14 mouse cellular contexts compared by ENCODE assay signal in genomic region chr10:99085240-99085587, GRCm38 (mm10). TPM values are rescaled to one million over a fixed set of nuclear protein-coding genes. Genes with fewer than 3 reads are reported as not detected.
DNase-seq lines count a peak whose midpoint lies in the region; ATAC-seq and TF ChIP-seq lines count a peak whose summit lies in the region.
"Had no signal": no experiment of that assay in that cellular context is flagged by ENCODE, and none has a peak within 500 bp of the region (broad histone marks: within the 10 kb centered on the region; RNA-seq: fewer than 3 reads in every experiment).

No protein-coding gene starts in this region.

- no peaks in the 10 kb centered on the region for H3K9me3 ChIP-seq in heart, embryonic 16.5 days (replicated peaks; ENCODE audit: control insufficient read depth, low read length)
- no peaks in the 10 kb centered on the region for H3K9me3 ChIP-seq in neural tube, embryonic 11.5 days (ENCODE audit: control insufficient read depth, low read length)
- H3K9me3 ChIP-seq in hindbrain, embryonic 15.5 days, result no peaks in the 10 kb centered on the region
- H3K9me3 ChIP-seq in stomach, embryonic 15.5 days, result no peaks in the 10 kb centered on the region
- H3K9me3 ChIP-seq: liver, embryonic 15.5 days had no signal

- no peak overlapping the region for H3K4me3 ChIP-seq in heart, embryonic 16.5 days (ENCODE audit: low read length)
- no peak overlapping the region for H3K4me3 ChIP-seq in neural tube, embryonic 11.5 days (ENCODE audit: low read depth, low read length)
- no peak overlapping the region for H3K4me3 ChIP-seq in hindbrain, embryonic 15.5 days
- H3K4me3 ChIP-seq in stomach, embryonic 15.5 days (replicated peaks), result no peak overlapping the region
- H3K4me3 ChIP-seq in lung, adult 2 months (replicated peaks; ENCODE audit: extremely low read depth, low read depth, low read length), result no peak overlapping the region
- H3K4me3 ChIP-seq: left cerebral cortex, adult 2 months; liver, embryonic 15.5 days had no signal

- TF ChIP-seq CTCF in lung, adult 2 months (IDR thresholded peaks at IDR 0.05; ENCODE audit: insufficient read depth, low read length), result no peak

- H3K27ac ChIP-seq in heart, embryonic 16.5 days (ENCODE audit: low read length), result no peak overlapping the region
- H3K27ac ChIP-seq in neural tube, embryonic 11.5 days (ENCODE audit: low read depth, low read length), result no peak overlapping the region
- H3K27ac ChIP-seq in hindbrain, embryonic 15.5 days (replicated peaks), result no peak overlapping the region
- H3K27ac ChIP-seq in stomach, embryonic 15.5 days, result no peak overlapping the region
- H3K27ac ChIP-seq: left cerebral cortex, adult 2 months; liver, embryonic 15.5 days had no signal

- peaks cover 11% of the 10 kb centered on the region for H3K4me1 ChIP-seq in heart, embryonic 16.5 days (ENCODE audit: control insufficient read depth, insufficient read depth, low read length)
- H3K4me1 ChIP-seq in neural tube, embryonic 11.5 days (ENCODE audit: control insufficient read depth, insufficient read depth, low read length), result no peaks in the 10 kb centered on the region
- peaks cover 3% of the 10 kb centered on the region; the same call in 1 of the 2 replicates for H3K4me1 ChIP-seq in hindbrain, embryonic 15.5 days (replicated peaks)
- no peaks in the 10 kb centered on the region for H3K4me1 ChIP-seq in stomach, embryonic 15.5 days
- no peaks in the 10 kb centered on the region for H3K4me1 ChIP-seq in lung, adult 2 months (ENCODE audit: control insufficient read depth, insufficient read depth, low read length)
- H3K4me1 ChIP-seq: liver, embryonic 15.5 days had no signal

- no peak for DNase-seq in heart, adult 9 months (ENCODE audit: low spot score in 2 of 2)
- peak; percentile 15 for DNase-seq in neural tube, embryonic 11.5 days (ENCODE audit: low spot score)
- no peak for DNase-seq in neural tube, embryonic 10.5 days (ENCODE audit: extremely low spot score, low spot score)
- no peak for DNase-seq in layer of hippocampus, postnatal 36 days
- no peak for DNase-seq in lung, adult 2 months

- no peaks in the 10 kb centered on the region for H3K27me3 ChIP-seq in heart, embryonic 16.5 days (ENCODE audit: control insufficient read depth, insufficient read depth, low read length)
- H3K27me3 ChIP-seq in neural tube, embryonic 11.5 days (ENCODE audit: control insufficient read depth, insufficient read depth, low read length), result no peaks in the 10 kb centered on the region
- no peaks in the 10 kb centered on the region for H3K27me3 ChIP-seq in hindbrain, embryonic 15.5 days
- no peaks in the 10 kb centered on the region for H3K27me3 ChIP-seq in stomach, embryonic 15.5 days (replicated peaks)
- H3K27me3 ChIP-seq: Patski had no signal

- 48% methylated on average over 6 of the region's 6 CpGs for WGBS in heart, embryonic 16.5 days
- WGBS in neural tube, embryonic 11.5 days, result 69% methylated on average over 6 of the region's 6 CpGs
- 60% methylated on average over 6 of the region's 6 CpGs for WGBS in hindbrain, embryonic 15.5 days
- WGBS in stomach, embryonic 15.5 days, result 59% methylated on average over 6 of the region's 6 CpGs
- WGBS in lung, adult 2 months, result 54% methylated on average over 6 of the region's 6 CpGs

- no peaks in the 10 kb centered on the region for H3K36me3 ChIP-seq in heart, embryonic 16.5 days (ENCODE audit: control insufficient read depth, insufficient read depth)
- no peaks in the 10 kb centered on the region for H3K36me3 ChIP-seq in neural tube, embryonic 11.5 days (ENCODE audit: control insufficient read depth, insufficient read depth, low read length)
- no peaks in the 10 kb centered on the region for H3K36me3 ChIP-seq in hindbrain, embryonic 15.5 days
- no peaks in the 10 kb centered on the region for H3K36me3 ChIP-seq in stomach, embryonic 15.5 days
- H3K36me3 ChIP-seq: liver, embryonic 15.5 days had no signal

- TF ChIP-seq POLR2A in lung, adult 2 months (IDR thresholded peaks at IDR 0.05; ENCODE audit: borderline replicate concordance, extremely low read depth, low read depth, low read length), result no peak

- no peak overlapping the region for H3K9ac ChIP-seq in heart, embryonic 16.5 days (ENCODE audit: low read length)
- no peak overlapping the region for H3K9ac ChIP-seq in neural tube, embryonic 11.5 days (ENCODE audit: low read length)
- no peak overlapping the region for H3K9ac ChIP-seq in hindbrain, embryonic 15.5 days
- no peak overlapping the region for H3K9ac ChIP-seq in stomach, embryonic 15.5 days
- H3K9ac ChIP-seq: liver, embryonic 15.5 days had no signal

- peak; percentile 28; the same call in 1 of the 2 replicates for ATAC-seq in heart, embryonic 16.5 days (replicated peaks; ENCODE audit: extremely low read depth, insufficient read depth, low FRiP score)
- no peak for ATAC-seq in neural tube, embryonic 11.5 days (ENCODE audit: insufficient read depth, low FRiP score, low TSS enrichment)
- peak; percentile 60 for ATAC-seq in hindbrain, embryonic 15.5 days (ENCODE audit: low FRiP score, low read depth)
- ATAC-seq in stomach, embryonic 15.5 days (ENCODE audit: insufficient read depth, low FRiP score, low read depth), result no peak

- peak overlapping the region; percentile 6; the same call in 1 of the 2 replicates for H3K4me2 ChIP-seq in heart, embryonic 16.5 days (ENCODE audit: low read depth, low read length)
- no peak overlapping the region for H3K4me2 ChIP-seq in neural tube, embryonic 11.5 days (ENCODE audit: low read depth)
- no peak overlapping the region; the same call in 1 of the 2 replicates for H3K4me2 ChIP-seq in hindbrain, embryonic 15.5 days
- 0 out of 2 replicates have a peak overlapping the region, but pooled peaks have one; percentile 25 for H3K4me2 ChIP-seq in stomach, embryonic 15.5 days
- H3K4me2 ChIP-seq: liver, embryonic 15.5 days had no signal

RNA-seq across cellular contexts. Expression of gene Poc1b, which starts 21.6 kb away (rescaled TPM):
- polyA plus RNA-seq in heart, embryonic 16.5 days (2015; fragmentation: Nextera tagmentation; extraction: Ambion mirVana), result 8.1 and 10.0 TPM in 2 replicates
- 33.0 and 39.4 TPM in 2 replicates for polyA plus RNA-seq in neural tube, embryonic 11.5 days (2014; fragmentation: Nextera tagmentation; extraction: Ambion mirVana)
- 11.5 and 15.4 TPM in 2 replicates for polyA plus RNA-seq in hindbrain, embryonic 15.5 days (2015; fragmentation: Nextera tagmentation; extraction: Ambion mirVana)
- 17.7 and 21.6 TPM in 2 replicates for polyA plus RNA-seq in stomach, embryonic 15.5 days (2015; fragmentation: Nextera tagmentation; extraction: Ambion mirVana)
- total RNA-seq in layer of hippocampus, postnatal 36 days (2021), result 1 to 10 TPM; 6.9 to 9.0 TPM
- polyA plus RNA-seq in lung, adult 2 months (2012; rRNA removed), result 6.5 and 7.3 TPM in 2 replicates

RNA-seq across cellular contexts. Expression of gene Galnt4, which starts 22.7 kb away (rescaled TPM):
- 5.6 and 6.1 TPM in 2 replicates for polyA plus RNA-seq in heart, embryonic 16.5 days (2015; fragmentation: Nextera tagmentation; extraction: Ambion mirVana)
- polyA plus RNA-seq in neural tube, embryonic 11.5 days (2014; fragmentation: Nextera tagmentation; extraction: Ambion mirVana), result 5.0 and 5.7 TPM in 2 replicates
- polyA plus RNA-seq in hindbrain, embryonic 15.5 days (2015; fragmentation: Nextera tagmentation; extraction: Ambion mirVana), result 3.0 and 3.3 TPM in 2 replicates
- 26.2 and 30.0 TPM in 2 replicates for polyA plus RNA-seq in stomach, embryonic 15.5 days (2015; fragmentation: Nextera tagmentation; extraction: Ambion mirVana)
- total RNA-seq in layer of hippocampus, postnatal 36 days (2021), result 1 to 10 TPM; 3.6 to 4.0 TPM
- 3.2 and 4.6 TPM in 2 replicates for polyA plus RNA-seq in lung, adult 2 months (2012; rRNA removed)

RNA-seq across cellular contexts. Expression of gene Phxr2, which starts 40.9 kb away (rescaled TPM):
- not detected in 2 replicates for polyA plus RNA-seq in heart, embryonic 16.5 days (2015; fragmentation: Nextera tagmentation; extraction: Ambion mirVana)
- polyA plus RNA-seq in neural tube, embryonic 11.5 days (2014; fragmentation: Nextera tagmentation; extraction: Ambion mirVana), result not detected in 2 replicates
- not detected in 2 replicates for polyA plus RNA-seq in hindbrain, embryonic 15.5 days (2015; fragmentation: Nextera tagmentation; extraction: Ambion mirVana)
- polyA plus RNA-seq in stomach, embryonic 15.5 days (2015; fragmentation: Nextera tagmentation; extraction: Ambion mirVana), result not detected in 2 replicates
- total RNA-seq in layer of hippocampus, postnatal 36 days (2021), result not detected
- polyA plus RNA-seq in lung, adult 2 months (2012; rRNA removed), result not detected in 2 replicates
- total RNA-seq: adrenal gland, postnatal 25 days; heart, adult 8-10 months; left cerebral cortex, adult 2 months; monocyte, adult 5-6 weeks had no signal
- polyA plus RNA-seq: liver, embryonic 15.5 days; Patski had no signal

Comparison
In these comparisons a context has a peak if more than half of its experiments do, and no peak if none do; other contexts are left out.
1. ATAC-seq: peak in heart, embryonic 16.5 days (single experiment) and hindbrain, embryonic 15.5 days (single experiment); none in neural tube, embryonic 11.5 days (single experiment) and stomach, embryonic 15.5 days (single experiment).
2. H3K4me2 ChIP-seq: peak in heart, embryonic 16.5 days (single experiment) and stomach, embryonic 15.5 days (single experiment); none in neural tube, embryonic 11.5 days (single experiment) and hindbrain, embryonic 15.5 days (single experiment).